Mouse (Mus musculus) cerebellum, adult 9-10 months (tissue): ENCODE measurements at regions not wholly inside any gene's neighbourhood (a gene's known extent, or its start where the extent isn't known, plus 50 kb on each side); places are given as distances from the start of the nearest gene placed in this dataset.
"Not testable (repeated sequence)": the region's sequence is repeated elsewhere in the genome, so short reads cannot be mapped to it uniquely, and the experiment has no call there.

Experiments used
- DNase-seq: peaks from one replicate; pipeline ENCODE4 v3.0.0; 2022

DNA sequence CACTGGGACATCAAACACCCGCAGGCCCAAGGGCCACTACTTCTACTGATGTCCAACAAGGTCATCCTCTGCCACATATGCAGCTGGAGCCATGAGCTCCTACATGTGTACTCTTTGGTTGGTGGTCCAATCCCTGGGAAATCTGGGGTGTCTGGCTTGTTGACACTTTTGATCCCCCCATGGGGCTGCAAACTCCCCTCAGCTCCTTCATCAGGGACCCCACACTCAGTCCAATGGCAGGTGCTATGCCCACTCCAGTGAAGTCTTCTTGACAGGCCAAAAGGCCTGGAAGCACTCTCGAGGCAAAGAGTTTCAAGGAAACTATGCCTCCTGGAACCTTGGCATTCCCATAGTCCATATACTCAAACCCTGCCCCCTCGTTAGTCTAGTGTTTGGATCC, 570.8 kb upstream of the Smc2 start:
- DNase-seq: no peak

DNA sequence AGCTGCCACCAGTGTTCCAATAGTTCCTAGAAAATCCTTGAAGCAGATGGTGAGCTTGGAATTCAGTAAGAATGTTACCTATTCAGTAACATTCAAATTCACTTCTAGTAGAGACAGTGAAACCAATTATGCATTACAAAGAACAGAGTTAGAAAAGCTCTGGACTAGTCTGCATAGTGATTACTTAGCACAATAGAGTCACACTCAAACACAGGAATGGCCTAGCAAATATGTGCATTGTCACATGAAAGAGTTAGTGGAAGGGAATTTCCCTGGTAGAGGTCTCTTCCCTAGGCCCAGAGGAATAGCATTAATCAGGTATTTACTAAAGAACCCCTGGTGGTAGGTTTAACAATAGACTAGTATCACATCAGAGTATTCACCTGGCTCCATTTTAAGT, 570.3 kb upstream of the Smc2 start:
- not testable (repeated sequence) for DNase-seq

DNA sequence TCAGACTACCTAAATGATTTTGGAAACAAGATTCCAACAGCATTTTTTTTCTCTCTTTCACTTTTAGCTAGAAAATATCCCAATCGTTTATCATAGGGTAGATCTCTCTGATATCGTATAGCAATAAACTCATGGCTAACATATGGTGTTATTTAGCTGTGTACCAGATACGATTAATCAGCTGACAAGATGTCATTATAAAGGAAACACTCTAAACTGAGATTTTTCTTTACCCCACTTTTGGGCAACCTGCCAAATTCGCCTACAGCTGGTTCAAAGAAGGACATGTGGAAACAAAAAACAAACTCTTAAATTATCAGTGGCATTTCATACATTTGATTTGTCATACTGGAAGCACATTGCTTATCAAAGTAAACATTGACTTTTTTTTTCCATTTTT, 553.6 kb upstream of the Smc2 start:
- no peak for DNase-seq

DNA sequence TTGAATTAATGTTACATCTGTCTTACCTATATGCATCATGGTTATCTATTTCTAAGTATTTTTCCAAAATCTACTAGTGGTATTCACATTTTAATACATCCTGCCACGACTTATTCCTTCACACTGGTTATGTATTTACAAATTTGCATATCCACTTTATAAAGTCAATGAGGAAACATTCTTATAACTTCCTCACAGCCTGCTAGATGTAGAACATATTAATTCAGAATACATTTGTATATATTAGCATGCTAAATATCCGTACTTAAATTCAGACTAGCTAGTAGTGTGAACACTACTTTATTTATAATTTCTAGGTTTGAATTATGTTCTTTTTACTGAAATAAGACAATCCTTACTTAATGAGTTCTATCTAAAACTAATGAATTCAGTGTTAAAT, 549.8 kb upstream of the Smc2 start:
- DNase-seq: no peak

DNA sequence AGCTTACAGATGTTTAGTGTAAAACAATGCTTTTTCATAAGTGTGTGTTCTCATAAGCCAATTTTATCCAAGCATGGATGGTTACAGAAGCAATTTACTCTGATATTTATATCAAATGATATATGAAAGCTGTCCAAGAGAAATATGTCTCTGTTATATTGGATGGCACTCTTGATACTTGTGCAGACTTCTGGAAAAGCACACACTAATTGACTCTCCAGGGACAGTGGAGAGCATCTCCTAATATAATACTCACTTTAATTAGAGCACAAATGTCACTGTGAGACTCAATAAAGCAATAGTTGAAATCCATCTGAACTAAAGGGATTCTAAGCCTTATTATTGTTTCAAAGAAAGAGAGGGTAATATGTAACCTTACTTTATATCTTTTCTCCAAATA, 510.8 kb upstream of the Smc2 start:
- DNase-seq: no peak

DNA sequence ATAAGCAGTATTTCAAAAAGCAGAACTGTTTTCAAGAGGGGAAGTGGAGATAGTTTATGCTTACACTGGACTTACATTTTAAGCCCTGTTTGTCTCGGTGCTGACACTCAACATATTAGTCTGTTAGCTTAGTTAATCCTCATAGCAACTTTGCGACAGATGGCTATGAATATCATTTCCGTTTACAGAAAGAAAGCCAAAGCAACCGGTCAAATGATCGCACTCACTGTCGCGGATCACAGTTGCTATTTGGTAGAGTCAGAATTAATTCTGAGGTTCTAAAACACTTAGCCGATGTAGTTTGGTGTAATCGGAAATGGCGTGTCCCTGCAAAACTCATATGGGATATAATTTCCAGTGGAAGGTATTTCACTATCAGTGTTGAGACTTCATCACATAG, 469.3 kb upstream of the Smc2 start:
- DNase-seq: no peak

DNA sequence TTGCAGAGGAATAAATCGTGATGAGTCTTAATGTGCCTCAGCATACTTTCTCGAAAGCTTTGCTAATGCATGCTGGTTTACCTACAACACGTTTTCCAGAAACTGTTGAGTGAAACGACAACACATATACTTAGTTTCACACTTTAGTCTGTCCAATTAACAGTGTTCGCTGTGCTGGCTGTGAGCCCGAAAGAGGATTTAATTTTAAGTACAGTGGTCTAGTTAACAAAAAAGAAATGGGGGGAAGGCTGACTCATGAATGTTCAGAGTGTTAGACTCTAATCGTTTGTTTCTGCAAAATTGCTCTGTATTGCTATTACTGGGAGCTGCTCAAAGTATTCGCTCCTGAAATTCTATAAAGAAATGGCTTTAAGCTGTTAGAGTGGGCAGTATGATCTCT, 460.1 kb upstream of the Smc2 start:
- no peak for DNase-seq

DNA sequence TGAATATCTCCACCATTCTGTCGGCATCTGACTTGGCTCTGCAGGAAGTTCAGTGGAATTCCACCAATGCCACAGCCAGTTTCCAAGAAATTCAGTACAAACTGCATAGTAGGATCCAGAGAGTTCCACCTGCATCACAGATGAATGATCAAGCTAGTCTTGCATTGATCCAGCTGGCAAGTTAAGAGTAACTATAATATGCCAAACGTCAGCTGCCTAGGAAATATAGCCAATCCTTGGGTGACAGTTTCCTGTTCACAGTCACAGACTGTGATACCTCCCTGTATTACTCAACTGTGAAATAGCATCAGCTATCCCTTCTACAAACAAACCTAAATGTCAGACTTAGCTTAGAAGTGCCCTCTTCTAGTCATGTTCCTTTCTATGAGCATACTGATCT, 446.6 kb upstream of the Smc2 start:
- no peak for DNase-seq

DNA sequence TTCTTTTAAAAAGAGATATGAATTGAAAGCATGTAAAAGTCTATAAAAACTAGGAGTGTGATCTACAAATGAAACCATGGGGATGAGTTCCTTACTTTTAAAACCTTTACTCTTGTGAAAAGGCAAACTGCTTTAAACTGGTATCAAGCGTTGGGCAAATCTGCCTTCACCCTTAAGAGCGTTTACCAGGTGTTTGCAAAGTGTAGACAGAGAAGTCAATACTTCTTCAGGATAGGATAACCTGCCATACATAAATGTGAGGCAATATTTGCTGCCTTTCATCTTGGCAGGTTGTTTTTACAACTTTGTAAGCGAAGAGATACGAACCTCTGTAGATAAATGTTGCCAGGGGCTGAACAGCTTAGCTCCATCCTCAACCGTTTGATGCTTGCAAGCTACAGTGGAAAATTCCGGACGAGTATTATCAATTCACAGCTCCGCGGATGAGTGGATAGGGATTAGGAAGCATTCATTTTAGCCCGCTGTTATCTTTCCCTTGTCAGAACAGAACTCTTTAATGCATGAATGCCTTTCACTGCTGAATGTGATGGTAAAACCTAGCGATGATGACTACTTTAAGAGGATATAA, 402.2 kb upstream of the Smc2 start:
- no peak for DNase-seq

DNA sequence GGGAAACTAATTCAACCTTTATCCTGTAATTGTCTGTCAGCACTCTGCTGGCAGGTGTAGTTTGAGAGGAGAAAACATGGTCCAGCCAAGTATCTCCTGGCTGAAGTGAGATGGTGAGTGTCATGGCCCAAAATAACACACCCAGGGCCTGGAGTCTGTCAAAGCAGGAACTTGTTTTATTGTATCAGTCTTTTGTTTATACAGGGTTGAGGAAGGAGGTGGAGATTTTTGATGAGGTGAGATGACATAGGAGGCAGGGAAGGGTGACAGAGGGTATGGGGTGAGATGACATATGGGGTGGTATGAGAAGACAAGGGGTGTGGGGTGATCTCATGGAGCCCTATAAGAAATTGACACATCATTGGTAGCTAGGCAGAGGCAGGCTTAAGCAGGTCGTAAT, 395.6 kb upstream of the Smc2 start:
- DNase-seq: no peak

DNA sequence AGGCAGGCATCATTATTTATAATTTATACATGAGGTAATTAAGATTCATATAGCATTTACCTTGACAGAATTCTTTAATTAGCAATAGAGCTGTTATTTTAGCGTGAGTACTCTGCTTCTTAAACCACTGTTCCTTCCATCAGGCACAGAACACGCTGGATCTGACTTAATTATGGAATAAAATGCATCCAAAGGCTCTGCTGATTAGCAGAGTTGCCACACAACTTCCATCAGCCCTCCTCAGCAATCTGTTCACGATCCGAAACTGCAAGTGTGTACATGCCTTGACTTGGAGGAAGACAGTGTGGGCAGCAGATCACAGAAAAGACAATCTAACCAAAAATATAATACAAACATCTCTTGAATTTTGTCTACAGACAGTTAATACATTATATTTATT, 388.1 kb upstream of the Smc2 start:
- DNase-seq: no peak

DNA sequence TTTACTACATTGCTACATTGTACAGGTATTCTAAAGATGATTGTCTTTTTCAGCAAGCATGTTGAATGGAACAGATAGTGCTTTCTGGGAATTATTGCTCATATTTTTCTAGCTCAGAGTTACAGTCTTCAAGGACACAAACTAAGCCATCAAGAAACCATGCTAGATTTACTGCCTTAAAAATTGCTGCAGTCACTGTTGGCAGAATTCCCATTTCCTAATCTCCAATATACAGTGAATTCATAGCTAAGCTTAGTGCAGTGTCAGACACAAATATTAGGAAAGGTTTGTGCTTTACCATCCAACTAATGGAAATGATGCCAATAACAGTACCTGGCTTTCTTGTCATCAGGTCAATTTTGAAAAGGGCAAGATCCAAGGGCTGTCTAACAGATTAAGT, 383.0 kb upstream of the Smc2 start:
- no peak for DNase-seq

DNA sequence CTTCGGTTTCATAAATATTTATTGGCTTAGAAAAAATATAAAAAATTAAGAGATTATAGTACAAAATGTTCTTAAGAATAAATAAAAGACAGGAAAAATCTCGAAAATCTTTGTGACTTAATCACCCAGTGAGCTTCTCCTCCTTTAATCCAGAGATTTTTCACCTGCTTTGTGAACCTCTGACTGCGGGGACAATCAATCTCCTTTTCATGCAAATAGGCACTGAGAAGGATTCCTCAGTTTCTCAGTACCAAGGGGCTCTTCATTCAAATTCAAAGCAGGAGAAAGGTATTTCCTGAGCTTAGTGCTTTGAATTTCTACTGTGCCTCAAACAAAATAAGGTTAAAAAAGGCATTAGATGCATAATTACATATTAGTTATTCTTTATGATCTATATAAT, 379.0 kb upstream of the Smc2 start:
- no peak for DNase-seq

DNA sequence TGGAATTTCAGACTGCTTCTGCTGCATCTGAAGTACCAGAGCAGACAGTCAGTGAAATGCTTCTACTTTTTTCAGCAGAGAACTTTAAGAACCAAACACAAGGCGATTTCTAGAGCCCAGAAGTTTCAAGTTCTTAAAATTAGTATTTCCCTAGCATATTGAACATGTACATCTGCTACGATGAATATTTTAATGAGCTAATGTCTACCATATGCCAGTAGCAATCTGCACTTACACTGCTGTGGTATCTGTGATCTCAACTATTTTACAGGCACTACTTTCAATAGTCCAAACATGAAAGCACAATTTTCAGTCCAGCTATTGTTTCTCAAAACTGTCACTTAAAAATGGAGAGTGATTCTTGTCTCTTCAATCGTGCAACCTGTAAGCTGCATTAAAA, 339.9 kb upstream of the Smc2 start:
- DNase-seq: no peak

DNA sequence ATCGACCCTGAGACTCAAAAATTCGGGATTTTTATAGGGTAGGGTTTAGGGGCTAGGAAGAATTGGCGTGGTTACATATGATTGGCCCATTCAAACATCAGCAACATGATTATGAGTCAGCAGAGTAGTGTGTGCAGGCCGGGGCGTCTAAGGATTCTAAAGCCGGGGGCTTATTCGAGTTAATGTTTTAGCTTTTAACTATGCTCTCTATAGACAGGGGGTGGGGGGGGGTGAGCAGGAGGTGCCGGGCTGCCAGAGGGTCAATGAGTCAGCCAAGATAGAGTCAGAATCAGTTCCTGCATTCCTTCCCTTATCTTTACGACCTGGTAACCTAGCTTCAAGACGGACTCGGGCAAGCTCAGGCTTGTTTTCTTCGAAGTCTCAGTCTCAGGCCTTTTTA, 333.2 kb upstream of the Smc2 start:
- DNase-seq: no peak

DNA sequence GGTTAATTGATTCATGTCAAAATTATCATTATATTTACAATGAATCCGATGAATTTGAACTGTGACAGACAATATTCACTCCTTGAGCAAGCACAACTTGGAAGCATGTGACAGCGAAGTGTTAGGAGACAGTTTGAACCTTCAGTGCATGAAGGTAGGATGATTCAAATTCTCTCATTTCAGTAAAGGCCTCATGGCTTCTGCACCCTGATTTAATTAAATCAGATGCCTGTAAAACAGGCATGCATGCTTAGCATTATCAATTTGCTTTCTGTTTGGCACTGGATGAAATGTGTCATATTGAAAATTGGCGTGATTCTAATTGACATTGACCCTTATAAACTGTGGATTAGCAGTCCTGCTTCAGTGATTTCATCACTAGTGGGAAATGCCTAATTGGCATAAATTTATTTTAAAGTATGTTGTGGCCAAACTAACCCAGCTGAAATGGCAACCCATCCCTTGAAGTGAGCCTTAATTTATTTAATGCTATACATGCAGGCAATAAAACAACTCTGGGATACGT, 321.2 kb upstream of the Smc2 start:
- no peak for DNase-seq

DNA sequence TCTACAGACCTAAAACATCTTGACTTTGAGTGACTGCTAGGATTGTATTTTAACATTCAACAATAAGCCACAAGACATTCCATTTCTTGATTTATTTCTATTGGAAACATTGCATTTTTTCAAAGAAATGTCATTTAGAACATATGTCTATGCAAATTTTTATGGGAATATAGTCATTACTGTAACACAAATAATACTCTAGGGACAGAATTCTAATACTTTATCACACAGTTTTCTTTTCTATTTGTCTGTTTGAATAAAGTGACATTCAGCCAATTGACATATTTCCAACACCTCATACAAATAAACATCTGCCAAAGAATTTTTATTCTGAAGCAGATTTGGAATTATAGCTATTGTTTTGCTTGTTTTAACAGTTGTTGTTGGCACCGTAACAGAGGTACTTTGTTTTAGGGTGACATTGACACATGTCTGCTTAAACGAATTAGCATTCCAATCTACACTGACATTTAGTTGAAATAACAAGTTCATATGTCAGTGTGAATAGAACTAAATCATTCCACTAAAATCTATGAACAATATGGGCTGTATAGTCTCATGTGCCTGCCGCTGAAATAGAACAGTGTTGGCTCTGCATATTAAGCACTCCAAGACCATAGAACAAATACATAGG, 320.5 kb upstream of the Smc2 start:
- DNase-seq: no peak

DNA sequence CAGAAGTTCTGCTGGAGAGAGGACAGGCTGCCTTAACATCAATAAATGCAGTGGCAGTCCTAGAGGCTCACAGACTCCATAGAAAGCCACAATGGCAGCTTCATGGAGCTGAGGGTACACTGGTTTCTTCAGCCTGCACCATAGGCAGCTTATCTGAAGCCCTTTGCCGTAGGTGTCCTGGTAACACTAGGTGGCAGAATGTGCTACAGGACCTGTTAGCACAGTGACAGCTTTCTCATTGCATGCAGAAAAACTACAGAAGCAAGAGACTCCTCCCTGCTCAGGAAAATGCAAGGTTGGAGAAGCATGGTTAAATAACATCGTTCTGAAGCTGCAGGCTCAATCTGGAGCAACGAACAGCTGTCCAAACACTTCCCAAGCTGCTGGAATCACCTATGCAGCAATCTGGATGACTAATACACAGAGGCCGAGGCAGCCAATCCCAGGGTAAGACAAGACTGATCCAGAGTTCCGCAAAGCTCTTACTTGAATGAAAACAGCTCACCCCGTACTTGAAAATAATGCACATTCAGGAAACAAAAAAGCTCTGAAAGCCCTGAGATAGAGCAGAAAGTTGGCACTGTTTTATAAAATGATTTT, 286.4 kb upstream of the Smc2 start:
- DNase-seq: peak; percentile 1

DNA sequence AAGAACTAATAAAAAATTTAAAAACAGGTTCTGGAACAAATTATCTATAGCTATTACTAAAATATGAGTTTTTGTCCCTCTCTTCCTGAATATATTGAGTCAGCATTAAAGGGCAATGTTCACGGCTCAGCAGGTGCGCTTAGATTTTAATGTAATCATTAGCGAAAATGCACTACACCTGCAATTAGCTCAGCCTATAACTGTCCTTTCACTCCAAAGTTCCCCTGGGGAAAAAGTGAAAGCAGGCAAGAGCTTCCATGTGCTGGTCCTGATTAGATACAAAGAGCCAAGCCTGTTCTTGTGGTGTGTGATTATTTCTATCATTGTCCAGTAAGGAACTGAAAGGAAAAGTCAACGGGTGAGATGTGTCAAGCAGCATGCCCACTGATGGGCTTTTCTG, 262.8 kb upstream of the Smc2 start:
- no peak for DNase-seq

DNA sequence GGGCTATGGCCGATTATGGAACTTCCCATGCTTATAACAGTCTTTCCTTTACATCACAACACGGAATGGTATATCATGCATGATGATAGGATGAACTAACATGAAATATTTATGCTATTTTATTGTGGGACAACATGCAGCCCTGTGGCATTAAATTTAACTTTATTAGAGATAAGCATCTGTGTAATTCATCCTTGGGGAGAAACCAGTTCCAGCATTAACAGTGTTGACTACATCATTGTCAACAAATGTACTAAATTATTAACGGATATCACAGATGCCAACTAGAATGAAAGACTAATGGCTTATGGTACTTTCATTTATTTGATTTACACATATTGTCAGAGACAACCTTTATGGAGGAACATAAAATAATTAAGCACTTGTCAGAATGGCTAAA, 241.3 kb upstream of the Smc2 start:
- no peak for DNase-seq

DNA sequence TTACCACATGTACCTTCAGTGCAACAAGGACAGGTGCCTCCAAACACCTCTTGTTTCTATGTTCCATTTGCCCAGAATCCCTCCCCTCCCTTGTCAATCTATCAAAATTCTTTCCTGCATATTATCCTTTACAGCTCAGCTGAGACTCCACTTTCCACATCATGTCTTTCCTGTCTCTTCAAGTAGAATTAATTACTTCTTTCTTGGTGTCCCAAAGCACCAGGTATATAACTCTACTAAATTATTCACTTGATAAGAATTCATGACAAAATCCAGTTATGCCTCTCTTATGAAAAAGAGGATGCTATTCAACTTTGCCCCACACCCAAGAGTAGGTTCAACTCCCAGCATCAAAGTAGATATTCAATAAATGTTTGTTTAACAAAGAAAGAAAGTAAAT, 228.4 kb upstream of the Smc2 start:
- no peak for DNase-seq

DNA sequence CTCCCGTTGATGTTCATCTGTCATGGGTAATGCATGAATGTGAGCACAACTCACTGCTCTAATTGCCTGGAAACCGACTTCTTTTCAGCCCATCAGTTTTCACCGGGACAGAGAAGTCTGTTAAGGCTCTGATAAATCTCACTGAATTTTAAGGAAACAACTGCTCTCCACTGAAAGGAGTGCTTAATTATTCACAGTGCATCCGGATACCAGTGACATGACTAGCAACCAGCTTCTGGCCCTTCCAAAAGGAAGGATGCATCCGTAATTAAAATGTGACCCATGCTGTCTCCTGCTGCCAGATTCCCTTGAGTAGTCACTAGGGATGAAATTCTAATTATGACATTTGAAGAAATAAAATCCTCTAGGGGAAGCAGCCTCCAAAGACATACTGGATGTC, 228.0 kb upstream of the Smc2 start:
- peak; percentile 4 for DNase-seq

DNA sequence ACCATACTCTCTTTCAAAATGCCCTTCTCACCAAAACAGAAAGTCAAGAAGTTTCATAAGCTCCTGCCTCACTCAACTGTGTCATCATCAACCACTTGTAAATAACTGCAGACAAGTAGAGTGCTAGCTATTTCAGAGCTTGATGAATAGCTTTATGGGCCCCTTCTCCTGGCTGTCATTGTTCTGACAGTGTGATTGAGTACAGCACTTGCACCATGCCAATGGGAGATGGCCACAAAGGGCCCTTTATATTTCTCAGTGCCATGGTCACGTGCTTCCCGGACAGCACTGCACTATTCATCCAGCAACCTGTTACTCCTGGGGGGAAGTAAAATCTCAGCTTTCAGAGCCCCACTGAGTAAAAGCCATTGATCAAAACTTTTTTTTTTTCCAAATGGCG, 225.7 kb upstream of the Smc2 start:
- DNase-seq: no peak
